Mouse (Mus musculus) liver, embryonic 11.5 days (tissue): ENCODE measurements around the gene Dusp5. TPM values are rescaled to one million over a fixed set of nuclear protein-coding genes. Genes with fewer than 3 reads are reported as not detected.
A peak's percentile ranks its signal among the peaks of the same experiment; 100 is the strongest.

Experiments used
- ATAC-seq: fragments of 200-750 bp; cut with Nextera tagmentation; replicated peaks from 2 replicates; pipeline ENCODE4 v1.8.0; 2017; ENCODE audit warnings: moderate number of reproducible peaks, mild to moderate bottlenecking, moderate TSS enrichment, moderate library complexity; ENCODE audit not compliant: low FRiP score
- DNase-seq: peaks from one replicate; pipeline ENCODE4 v3.0.0-alpha.2; 2017; ENCODE audit warnings: low spot score
- H3K27ac ChIP-seq: fragments of 300-500 bp; sonication (generic); 2 replicates; pipeline ENCODE4 v1.5.1; 2014; ENCODE audit warnings: mild to moderate bottlenecking, low read depth, low read length, control low read depth
- H3K27me3 ChIP-seq: fragments of 300-500 bp; sonication (generic); replicated peaks from 2 replicates; pipeline ENCODE4 v1.6.1; 2014; ENCODE audit warnings: low read length, mixed read lengths; ENCODE audit not compliant: control insufficient read depth, insufficient read depth
- H3K36me3 ChIP-seq: fragments of 300-500 bp; sonication (generic); 2 replicates; pipeline ENCODE4 v1.6.1; 2014; ENCODE audit warnings: mild to moderate bottlenecking, low read length, moderate library complexity, mixed read lengths; ENCODE audit not compliant: control insufficient read depth, insufficient read depth
- H3K4me1 ChIP-seq: fragments of 300-500 bp; sonication (generic); replicated peaks from 2 replicates; pipeline ENCODE4 v1.6.1; 2014; ENCODE audit warnings: low read length, mixed read lengths; ENCODE audit not compliant: control insufficient read depth, insufficient read depth
- H3K4me2 ChIP-seq: fragments of 300-500 bp; sonication (generic); 2 replicates; pipeline ENCODE4 v1.6.1; 2014; ENCODE audit warnings: mild to moderate bottlenecking, control low read depth, moderate library complexity
- H3K4me3 ChIP-seq: fragments of 300-500 bp; sonication (generic); 2 replicates; pipeline ENCODE4 v1.5.1; 2014; ENCODE audit warnings: low read depth, low read length, control low read depth
- H3K9ac ChIP-seq: fragments of 300-500 bp; sonication (generic); 2 replicates; pipeline ENCODE4 v1.6.1; 2014; ENCODE audit warnings: low read depth, low read length, control low read depth
- H3K9me3 ChIP-seq: fragments of 300-500 bp; sonication (generic); 2 replicates; pipeline ENCODE4 v1.6.1; 2016; ENCODE audit warnings: low read length, inconsistent platforms, mixed read lengths; ENCODE audit not compliant: control insufficient read depth
- WGBS: fragments of 180-500 bp; shearing (Covaris S2); extraction: QIAGEN DNeasy Blood & Tissue Kit; methylation state at CpG from one replicate; pipeline ENCODE4 v1.1.7; 2014; 5-methylcytosine and 5-hydroxymethylcytosine counted together
- polyA plus RNA-seq: library from polyadenylated mRNA; unstranded; fragments of >200 nt; fragmentation: Nextera tagmentation; extraction: Ambion mirVana; gene quantifications from 2 replicates; pipeline ENCODE4 v1.2.1, GENCODE M21; 2014

Dusp5 gene
- polyA plus RNA-seq, 1 experiment from 2014 or later = 6.7 TPM

DNA sequence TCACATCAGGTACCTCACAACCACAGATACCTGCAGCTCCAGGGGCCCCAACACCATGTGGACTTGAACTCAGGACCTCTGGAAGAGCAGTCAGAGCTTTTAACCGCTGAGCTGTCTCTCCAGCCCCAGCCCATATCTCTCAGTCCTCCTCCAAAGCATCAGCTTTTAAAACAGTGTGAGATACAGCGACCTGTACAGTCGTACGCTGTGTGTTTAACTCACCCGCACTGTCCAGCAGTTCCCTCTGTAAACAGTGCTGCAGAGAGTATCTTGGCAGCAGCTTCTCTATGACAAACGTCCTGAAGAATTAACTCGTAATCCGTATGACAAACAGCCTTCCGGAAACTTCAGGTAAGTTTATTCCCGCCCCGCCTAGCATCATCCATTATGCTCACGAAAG lies 43.7 kb downstream of the Dusp5 start:
- Histone ChIP-seq H3K9me3 (no peaks in the 10 kb centered on the region), H3K4me1 (peaks cover 11% of the 10 kb centered on the region), H3K4me3 (no peak overlapping the region), H3K4me2 (no peak overlapping the region), H3K36me3 (no peaks in the 10 kb centered on the region), H3K27ac (no peak overlapping the region), H3K27me3 (no peaks in the 10 kb centered on the region), H3K9ac (no peak overlapping the region)
- WGBS = 76% methylated on average over 12 of the region's 12 CpGs
- peak; percentile 9 for DNase-seq
- ATAC-seq = no peak

DNA sequence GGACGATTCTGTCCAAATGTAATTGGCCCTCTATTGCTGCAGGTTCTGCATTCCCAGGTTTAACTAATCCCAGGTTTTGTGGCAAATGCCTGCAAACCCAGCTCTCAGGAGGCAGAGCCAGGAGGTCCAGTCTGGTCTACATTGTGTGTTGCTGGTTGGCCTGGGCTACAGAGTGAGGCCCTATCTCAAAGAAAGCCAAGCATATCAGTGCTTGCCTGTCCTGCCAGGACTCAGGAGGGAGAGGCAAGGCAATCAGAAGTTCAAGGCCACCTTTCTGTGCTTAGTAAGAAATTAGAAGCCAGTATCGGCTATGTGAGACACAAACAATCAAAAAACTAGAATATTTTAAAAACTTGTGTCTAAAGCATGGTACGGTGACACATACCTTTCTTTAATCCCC lies 44.2 kb downstream of the Dusp5 start:
- H3K36me3 ChIP-seq = no peaks in the 10 kb centered on the region
- no peak overlapping the region for H3K27ac ChIP-seq
- peaks cover 11% of the 10 kb centered on the region for H3K4me1 ChIP-seq
- H3K9ac ChIP-seq = no peak overlapping the region
- H3K9me3 ChIP-seq = no peaks in the 10 kb centered on the region
- H3K27me3 ChIP-seq = no peaks in the 10 kb centered on the region
- no peak overlapping the region for H3K4me2 ChIP-seq
- WGBS = 85% methylated on average over 3 of the region's 3 CpGs
- no peak overlapping the region for H3K4me3 ChIP-seq
- ATAC-seq = no peak
- no peak for DNase-seq

DNA sequence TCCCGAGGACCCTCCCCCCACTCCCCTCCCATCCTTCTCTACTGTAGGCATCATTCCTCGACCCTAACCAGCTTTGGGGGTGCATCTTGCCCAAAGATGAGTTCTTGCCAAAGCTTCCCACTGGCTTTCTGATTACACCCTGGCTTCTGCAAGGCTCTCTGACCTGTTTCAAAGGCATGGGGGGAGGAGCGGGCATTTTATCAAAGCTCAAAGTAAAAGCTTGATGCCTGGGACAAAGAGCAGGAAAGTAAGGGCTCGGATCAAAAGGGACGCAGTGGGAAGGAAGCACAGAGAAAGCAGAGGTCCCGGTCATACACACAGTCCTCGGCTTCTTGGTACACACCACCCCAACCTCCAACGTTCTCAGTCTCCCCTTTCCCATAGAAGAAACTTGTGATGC lies 45.2 kb downstream of the Dusp5 start:
- peak; percentile 18 for DNase-seq

DNA sequence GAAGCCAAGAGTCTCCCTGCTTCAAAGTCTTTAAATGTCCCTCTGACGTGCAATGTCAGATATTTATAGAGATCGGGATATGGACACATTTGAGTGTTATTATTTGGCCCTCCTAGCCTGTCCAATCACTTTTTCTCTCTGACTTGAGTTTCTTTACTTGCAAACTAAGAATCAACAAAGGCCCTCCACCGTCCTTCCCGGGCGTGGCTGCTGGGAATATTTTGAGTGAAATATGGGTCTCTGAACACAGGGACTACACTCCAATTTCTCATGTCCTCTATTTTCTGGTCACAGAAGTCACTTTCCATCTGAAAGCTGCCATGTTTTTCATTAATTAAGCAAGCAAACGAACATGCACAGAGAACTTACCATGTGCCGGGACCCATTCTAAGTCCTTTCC lies 45.6 kb downstream of the Dusp5 start:
- no peak overlapping the region for H3K4me3 ChIP-seq
- H3K36me3 ChIP-seq = no peaks in the 10 kb centered on the region
- no peak overlapping the region for H3K4me2 ChIP-seq
- no peak overlapping the region for H3K9ac ChIP-seq
- WGBS = 85% methylated on average over 7 of the region's 7 CpGs
- H3K9me3 ChIP-seq = no peaks in the 10 kb centered on the region
- ATAC-seq (no peak), DNase-seq (peak; percentile 18)
- H3K4me1 ChIP-seq = peaks cover 11% of the 10 kb centered on the region
- H3K27ac ChIP-seq = no peak overlapping the region
- no peaks in the 10 kb centered on the region for H3K27me3 ChIP-seq

More for the DNA sequence above, 45.2 kb downstream of the Dusp5 start:
- ATAC-seq = no peak
- H3K27me3 ChIP-seq = no peaks in the 10 kb centered on the region
- WGBS = 63% methylated on average over 8 of the region's 8 CpGs
- no peak overlapping the region for H3K4me2 ChIP-seq
- H3K9me3 ChIP-seq = no peaks in the 10 kb centered on the region
- no peak overlapping the region for H3K4me3 ChIP-seq
- peaks cover 11% of the 10 kb centered on the region for H3K4me1 ChIP-seq
- H3K36me3 ChIP-seq = no peaks in the 10 kb centered on the region
- no peak overlapping the region for H3K27ac ChIP-seq
- H3K9ac ChIP-seq = no peak overlapping the region

DNA sequence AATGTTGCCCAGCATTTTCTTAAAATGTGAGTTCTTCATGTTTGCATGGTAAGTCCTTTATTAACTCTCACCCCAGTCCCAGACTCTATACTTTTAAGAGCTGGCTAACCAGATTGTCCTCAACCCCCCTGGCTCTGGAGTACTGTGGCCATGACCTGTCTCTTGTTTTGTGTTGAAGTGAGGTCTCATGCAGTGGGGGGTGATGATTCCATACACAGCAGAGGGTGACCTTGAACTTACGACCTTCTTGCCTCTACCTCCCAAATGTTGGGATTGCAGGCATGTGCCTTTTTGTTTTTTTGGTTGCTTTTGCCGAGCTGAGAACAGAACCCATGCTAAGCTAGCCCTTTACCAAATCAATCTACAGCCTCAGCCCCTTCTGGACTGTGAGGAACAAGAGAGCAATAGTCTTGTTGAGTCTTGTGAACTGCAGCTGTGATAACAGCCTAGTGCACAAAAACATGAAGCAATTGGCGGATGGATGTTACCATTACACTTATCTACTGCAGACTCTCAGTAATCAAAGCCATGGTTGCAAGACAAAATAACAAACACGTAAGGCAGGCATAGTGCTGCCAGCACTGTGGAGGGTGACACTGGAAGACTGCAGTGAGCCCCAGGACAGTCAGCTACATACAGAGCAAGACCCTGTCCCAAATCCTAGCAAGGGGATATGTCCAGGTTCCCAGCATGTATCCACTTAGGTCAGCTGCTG lies 46.5 kb downstream of the Dusp5 start:
- Histone ChIP-seq H3K9me3 (no peaks in the 10 kb centered on the region), H3K9ac (no peak overlapping the region), H3K4me3 (no peak overlapping the region), H3K36me3 (no peaks in the 10 kb centered on the region), H3K27me3 (no peaks in the 10 kb centered on the region), H3K4me1 (peaks cover 11% of the 10 kb centered on the region), H3K4me2 (no peak overlapping the region), H3K27ac (no peak overlapping the region)
- WGBS = 64% methylated on average over 4 of the region's 4 CpGs
- ATAC-seq (no peak), DNase-seq (peak; percentile 31)

DNA sequence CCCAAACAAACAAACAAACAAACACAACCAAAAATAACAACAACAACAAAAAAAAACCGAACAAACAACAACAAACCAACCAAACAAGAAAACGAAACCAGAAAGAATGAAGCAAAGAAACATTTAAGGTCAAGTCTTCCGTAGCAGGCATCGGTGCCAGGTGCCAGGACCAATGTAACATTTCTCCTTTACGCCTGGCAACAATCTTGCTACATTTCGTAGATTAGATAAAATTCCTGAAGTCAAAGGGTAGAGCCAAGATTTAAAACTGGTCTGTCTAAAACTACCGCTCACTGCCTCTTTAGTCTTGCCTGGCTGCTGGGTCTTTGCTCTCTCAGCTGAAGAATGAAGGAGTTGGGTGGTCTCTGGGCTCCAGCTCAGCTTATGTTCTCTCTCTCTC lies 47.2 kb downstream of the Dusp5 start:
- DNase-seq (peak; percentile 20), ATAC-seq (no peak)
- Histone ChIP-seq H3K9ac (no peak overlapping the region), H3K4me2 (no peak overlapping the region), H3K9me3 (no peaks in the 10 kb centered on the region), H3K4me3 (no peak overlapping the region), H3K4me1 (peaks cover 10% of the 10 kb centered on the region), H3K27me3 (no peaks in the 10 kb centered on the region), H3K27ac (no peak overlapping the region), H3K36me3 (no peaks in the 10 kb centered on the region)
- 73% methylated on average over 7 of the region's 7 CpGs for WGBS

DNA sequence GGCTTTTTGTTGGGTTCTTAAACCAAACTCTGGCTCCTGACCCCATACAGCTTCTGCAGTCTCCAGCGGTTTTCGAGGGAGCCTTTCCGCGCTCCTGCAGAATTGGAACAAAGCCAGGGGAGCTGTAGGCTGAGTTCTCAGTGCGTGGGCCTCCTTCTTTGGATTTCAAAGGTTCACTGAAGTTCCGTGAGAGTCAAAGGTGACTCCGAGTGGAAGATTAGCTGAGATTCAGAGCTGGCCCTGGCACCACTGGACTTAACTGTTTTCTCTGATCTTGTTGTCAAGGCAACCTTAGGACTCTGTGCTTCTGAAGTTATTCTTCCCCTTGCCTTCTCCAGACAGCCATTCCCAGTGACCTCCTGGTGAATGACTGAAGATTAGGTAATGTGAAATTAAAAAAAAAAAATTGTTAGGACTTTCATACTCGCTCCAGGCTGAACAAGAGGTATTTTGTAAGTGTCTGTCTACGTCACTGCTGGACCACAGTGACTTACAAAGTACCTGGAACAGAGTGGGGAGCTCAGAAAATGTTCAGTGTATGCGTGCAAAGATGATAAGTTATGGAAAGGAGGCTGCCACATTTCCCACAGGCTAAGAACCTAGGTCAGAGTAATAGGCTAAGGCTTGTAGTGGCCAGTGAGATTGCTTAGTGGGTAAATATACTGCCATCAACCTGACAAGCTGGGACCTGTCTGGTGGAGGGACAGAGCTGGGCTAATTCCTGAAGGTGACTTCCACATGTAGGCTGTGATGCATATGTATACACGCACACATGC lies 48.3 kb downstream of the Dusp5 start:
- Histone ChIP-seq H3K36me3 (no peaks in the 10 kb centered on the region), H3K4me1 (no peaks in the 10 kb centered on the region; the same call in none of the 2 replicates), H3K9me3 (no peaks in the 10 kb centered on the region), H3K4me3 (no peak overlapping the region), H3K9ac (no peak overlapping the region), H3K4me2 (no peak overlapping the region), H3K27ac (no peak overlapping the region), H3K27me3 (no peaks in the 10 kb centered on the region)
- ATAC-seq (no peak), DNase-seq (peak; percentile 29)
- WGBS = 67% methylated on average over 11 of the region's 11 CpGs

DNA sequence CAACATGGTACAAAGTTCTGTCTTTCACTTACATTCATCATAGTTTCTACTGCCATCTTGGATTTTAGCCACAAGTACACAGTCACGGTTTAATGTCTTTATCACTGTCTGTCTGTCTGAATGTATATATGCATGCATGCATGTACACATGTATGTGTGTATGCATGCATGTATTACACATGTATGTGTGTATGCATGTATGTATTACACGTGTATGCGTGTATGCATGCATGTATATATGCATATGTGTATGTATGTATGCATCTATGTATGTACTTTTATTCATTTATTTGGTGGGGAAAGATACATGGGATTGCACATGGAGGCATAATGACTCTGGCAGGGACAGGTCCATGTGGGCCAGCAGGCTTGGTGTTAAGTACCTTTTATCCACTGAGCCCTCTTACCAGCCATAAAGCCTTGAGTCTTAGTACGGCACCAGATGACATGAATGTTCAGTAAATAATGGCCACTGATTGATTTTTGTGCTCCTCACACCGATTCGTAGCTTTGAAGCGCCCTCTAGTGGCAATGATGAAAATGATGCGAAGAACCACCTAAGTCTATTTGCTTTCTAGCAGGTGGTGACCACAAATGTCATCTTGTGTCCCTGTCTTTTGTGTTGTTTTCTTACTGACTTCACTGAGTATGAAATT lies 49.8 kb downstream of the Dusp5 start:
- Histone ChIP-seq H3K36me3 (no peaks in the 10 kb centered on the region), H3K9ac (no peak overlapping the region), H3K27me3 (no peaks in the 10 kb centered on the region), H3K4me3 (no peak overlapping the region), H3K9me3 (no peaks in the 10 kb centered on the region), H3K4me1 (no peaks in the 10 kb centered on the region; the same call in 1 of the 2 replicates), H3K4me2 (no peak overlapping the region), H3K27ac (no peak overlapping the region)
- DNase-seq (peak; percentile 47), ATAC-seq (0 out of 2 replicates have a peak, but pooled peaks have one; percentile 36)
- WGBS = 12% methylated on average over 8 of the region's 8 CpGs
